Comparison of ENCODE assay signal across 9 mouse cellular contexts in the genomic region with DNA sequence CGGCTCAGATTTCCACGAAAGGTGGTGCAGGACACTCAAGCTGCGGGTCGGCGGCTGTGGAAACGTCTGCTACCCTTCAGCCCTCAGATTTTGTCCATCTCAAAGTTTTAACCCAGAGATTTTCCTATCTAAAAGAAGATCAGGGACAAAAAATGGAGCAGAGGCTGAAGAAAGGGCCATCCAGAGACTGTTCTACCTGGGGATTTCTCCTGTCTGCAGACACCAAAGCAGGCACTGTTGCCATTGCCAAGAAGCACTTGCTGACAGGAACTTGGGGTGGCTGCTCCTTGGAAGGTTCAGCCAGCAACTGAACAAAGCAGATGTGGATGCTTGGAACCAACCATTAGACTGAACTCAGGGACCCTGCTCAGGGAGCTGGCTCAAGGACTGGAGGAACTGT. TPM values are rescaled to one million over a fixed set of nuclear protein-coding genes. Genes with fewer than 3 reads are reported as not detected.
DNase-seq lines count a peak whose midpoint lies in the region; ATAC-seq lines count a peak whose summit lies in the region.
"Had no signal": no experiment of that assay in that cellular context is flagged by ENCODE, and none has a peak within 500 bp of the region (broad histone marks: within the 10 kb centered on the region; RNA-seq: fewer than 3 reads in every experiment).

Gene Gm10184 (minus strand): TSS at position 101 of the 400 bp plus-strand sequence.

- H3K9me3 ChIP-seq in kidney, embryonic 14.5 days (ENCODE audit: control insufficient read depth, low read length): no peaks in the 10 kb centered on the region
- H3K9me3 ChIP-seq in heart, embryonic 11.5 days (replicated peaks; ENCODE audit: control insufficient read depth, low read length): no peaks in the 10 kb centered on the region
- no peaks in the 10 kb centered on the region for H3K9me3 ChIP-seq in liver, embryonic 12.5 days (replicated peaks)

- 91% methylated on average over 6 of the region's 6 CpGs for WGBS in kidney, embryonic 14.5 days
- WGBS in heart, embryonic 11.5 days (ENCODE audit: insufficient replicate concordance): 87% methylated on average over 6 of the region's 6 CpGs
- 86% methylated on average over 6 of the region's 6 CpGs for WGBS in liver, embryonic 12.5 days (ENCODE audit: insufficient replicate concordance)

- no peak for DNase-seq in kidney, postnatal 25 days
- DNase-seq in adrenal gland, adult 2 months: no peak
- DNase-seq in thymus, postnatal 25 days: no peak
- no peak for DNase-seq in ovary, postnatal 36 days (ENCODE audit: low spot score)

- no peak within 1 kb of the TSS for H3K4me3 ChIP-seq in kidney, embryonic 14.5 days (ENCODE audit: low read length)
- no peak within 1 kb of the TSS for H3K4me3 ChIP-seq in heart, embryonic 11.5 days (ENCODE audit: low read depth, low read length)
- no peak within 1 kb of the TSS for H3K4me3 ChIP-seq in liver, embryonic 12.5 days
- H3K4me3 ChIP-seq: megakaryocyte, embryonic 14.5 days had no signal

- H3K27ac ChIP-seq in kidney, embryonic 14.5 days (ENCODE audit: low read depth, low read length): no peak within 1 kb of the TSS
- H3K27ac ChIP-seq in heart, embryonic 11.5 days (ENCODE audit: low read depth, low read length): no peak within 1 kb of the TSS
- H3K27ac ChIP-seq in liver, embryonic 12.5 days: no peak within 1 kb of the TSS

- H3K36me3 ChIP-seq in kidney, embryonic 14.5 days (ENCODE audit: control insufficient read depth, insufficient read depth, low read length): no peaks in the 10 kb centered on the region
- no peaks in the 10 kb centered on the region for H3K36me3 ChIP-seq in heart, embryonic 11.5 days (ENCODE audit: control insufficient read depth, insufficient read depth, low read length)
- no peaks in the 10 kb centered on the region for H3K36me3 ChIP-seq in liver, embryonic 12.5 days

- H3K9ac ChIP-seq in kidney, embryonic 14.5 days (ENCODE audit: low read depth, low read length): no peak within 1 kb of the TSS
- no peak within 1 kb of the TSS for H3K9ac ChIP-seq in heart, embryonic 11.5 days (ENCODE audit: low read depth, low read length)
- H3K9ac ChIP-seq in liver, embryonic 12.5 days: no peak within 1 kb of the TSS

- no peak for ATAC-seq in kidney, embryonic 14.5 days (ENCODE audit: low FRiP score, low TSS enrichment)
- no peak for ATAC-seq in heart, embryonic 11.5 days (replicated peaks; ENCODE audit: insufficient number of reproducible peaks, low FRiP score, low TSS enrichment)
- ATAC-seq in liver, embryonic 12.5 days: no peak
- no peak for ATAC-seq in granulocyte monocyte progenitor cell, adult 5-6 weeks (replicated peaks; ENCODE audit: poor library complexity, severe bottlenecking)

- no peaks in the 10 kb centered on the region for H3K27me3 ChIP-seq in kidney, embryonic 14.5 days (ENCODE audit: control insufficient read depth, insufficient read depth, low read length)
- H3K27me3 ChIP-seq in heart, embryonic 11.5 days (ENCODE audit: control insufficient read depth, insufficient read depth, low read length): no peaks in the 10 kb centered on the region
- no peaks in the 10 kb centered on the region for H3K27me3 ChIP-seq in liver, embryonic 12.5 days (replicated peaks)
- H3K27me3 ChIP-seq: megakaryocyte, embryonic 14.5 days had no signal

- H3K4me2 ChIP-seq in kidney, embryonic 14.5 days (replicated peaks; ENCODE audit: low read depth, low read length): no peak within 1 kb of the TSS
- no peak within 1 kb of the TSS for H3K4me2 ChIP-seq in heart, embryonic 11.5 days
- no peak within 1 kb of the TSS for H3K4me2 ChIP-seq in liver, embryonic 12.5 days

- H3K4me1 ChIP-seq in kidney, embryonic 14.5 days (ENCODE audit: control insufficient read depth, insufficient read depth, low read length): no peaks in the 10 kb centered on the region
- H3K4me1 ChIP-seq in heart, embryonic 11.5 days (ENCODE audit: control insufficient read depth, insufficient read depth, low read length): no peaks in the 10 kb centered on the region
- H3K4me1 ChIP-seq in liver, embryonic 12.5 days: no peaks in the 10 kb centered on the region
- H3K4me1 ChIP-seq: megakaryocyte, embryonic 14.5 days had no signal

RNA-seq across cellular contexts. Expression of gene Gm10184, which starts in this region (rescaled TPM):
- polyA plus RNA-seq in kidney, embryonic 14.5 days (2014; fragmentation: Nextera tagmentation; extraction: Ambion mirVana): 59.1 and 62.1 TPM in 2 replicates
- 10 to 100 TPM in 1 of 2 experiments, 1 to 10 TPM in 1; 9.4 to 14.0 TPM for total RNA-seq in adrenal gland, adult 2 months (2021)
- 11.5 and 12.5 TPM in 2 replicates for polyA plus RNA-seq in adrenal gland, adult 2 months (2012; rRNA removed)
- polyA plus RNA-seq in heart, embryonic 11.5 days (2014; fragmentation: Nextera tagmentation; extraction: Ambion mirVana): 47.2 and 47.4 TPM in 2 replicates
- 53.8 and 55.0 TPM in 2 replicates for polyA plus RNA-seq in liver, embryonic 12.5 days (2016; fragmentation: Nextera tagmentation; extraction: Ambion mirVana)
- total RNA-seq in granulocyte monocyte progenitor cell, adult 5-6 weeks (2014; fragmentation: Nextera tagmentation): 5.0 and 5.5 TPM in 2 replicates
- 121 and 146 TPM in 2 replicates for total RNA-seq in granulocyte monocyte progenitor cell, adult 5-6 weeks (2017)
